Mouse (Mus musculus) thymus, postnatal 36 days (tissue): ENCODE measurements around the gene Pik3r4.
A peak's percentile ranks its signal among the peaks of the same experiment; 100 is the strongest.
"Not testable (repeated sequence)": the region's sequence is repeated elsewhere in the genome, so short reads cannot be mapped to it uniquely, and the experiment has no call there.

Source experiments
- DNase-seq, 2 experiments: peaks; one replicate each; pipeline ENCODE4 v3.0.0; 2022; ENCODE audit warnings: mixed read lengths in 2 of 2

The Pik3r4 gene

DNA sequence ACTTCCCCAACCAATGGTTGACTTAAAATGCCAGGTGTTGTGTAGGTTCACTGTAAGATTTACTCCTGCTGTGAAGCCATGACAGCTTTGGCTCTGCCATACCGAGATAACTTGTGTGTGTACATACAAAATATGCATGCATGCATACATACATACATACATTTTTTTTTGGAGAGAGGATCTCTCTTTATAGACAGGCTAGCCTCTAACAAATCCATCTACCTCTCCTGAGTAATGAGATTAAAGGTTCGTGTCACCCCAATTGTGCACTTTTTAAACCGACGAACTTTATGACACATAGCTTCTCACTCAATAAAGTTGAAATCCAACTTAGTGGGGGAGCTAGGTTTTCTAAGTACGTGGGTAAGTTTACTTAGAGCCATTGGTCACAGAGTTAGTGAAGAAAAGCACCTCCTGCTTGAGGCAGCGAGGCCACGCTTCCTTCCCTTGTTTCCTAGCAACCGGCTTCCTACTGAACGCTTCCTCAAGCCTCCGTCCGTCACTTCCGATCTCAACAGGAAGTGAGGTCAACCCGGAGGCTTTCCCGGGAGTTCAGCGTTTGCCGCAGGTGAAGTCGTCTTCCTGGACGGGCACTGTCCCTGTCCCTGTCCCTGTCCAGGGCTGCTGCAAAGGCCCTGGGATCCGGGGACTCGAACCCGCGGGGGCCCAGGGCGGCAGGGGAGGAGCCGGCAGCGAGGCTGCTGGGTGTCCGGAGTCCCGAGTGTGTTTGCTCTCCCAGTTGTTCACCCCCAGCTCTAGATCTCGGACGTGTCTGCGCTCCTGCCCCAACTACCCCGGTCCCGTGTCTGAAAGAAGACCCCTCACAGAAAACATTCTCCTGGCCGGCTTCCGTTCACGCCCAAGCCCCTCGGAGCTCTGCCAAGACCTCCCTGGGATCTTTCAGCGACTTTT is at the start of gene Pik3r4:
TSS of gene Pik3r4 (plus strand) at position 519 of the 912 bp plus-strand sequence.
- DNase-seq = peak; percentile 74 to 84

DNA sequence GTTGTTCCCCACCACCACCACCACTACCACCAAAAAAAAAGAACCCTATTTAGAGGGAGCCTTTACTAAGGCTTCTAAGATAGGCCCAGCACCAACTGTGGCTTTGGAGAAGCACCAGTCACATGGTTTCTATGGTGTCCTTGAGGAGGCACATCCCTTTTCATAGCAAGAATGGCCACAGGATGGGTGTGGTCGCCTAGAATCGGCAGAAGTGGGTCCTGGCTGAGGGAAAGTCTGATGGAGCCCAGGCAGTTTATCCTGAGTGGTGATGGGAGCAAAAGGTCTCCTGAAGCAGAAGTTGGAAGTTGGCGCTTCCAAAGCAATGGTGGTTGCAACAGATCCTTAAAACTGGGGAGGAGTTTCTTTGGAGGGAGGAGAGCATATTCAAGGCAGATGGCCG is 43.9 kb upstream of the Pik3r4 start:
- DNase-seq = no peak

DNA sequence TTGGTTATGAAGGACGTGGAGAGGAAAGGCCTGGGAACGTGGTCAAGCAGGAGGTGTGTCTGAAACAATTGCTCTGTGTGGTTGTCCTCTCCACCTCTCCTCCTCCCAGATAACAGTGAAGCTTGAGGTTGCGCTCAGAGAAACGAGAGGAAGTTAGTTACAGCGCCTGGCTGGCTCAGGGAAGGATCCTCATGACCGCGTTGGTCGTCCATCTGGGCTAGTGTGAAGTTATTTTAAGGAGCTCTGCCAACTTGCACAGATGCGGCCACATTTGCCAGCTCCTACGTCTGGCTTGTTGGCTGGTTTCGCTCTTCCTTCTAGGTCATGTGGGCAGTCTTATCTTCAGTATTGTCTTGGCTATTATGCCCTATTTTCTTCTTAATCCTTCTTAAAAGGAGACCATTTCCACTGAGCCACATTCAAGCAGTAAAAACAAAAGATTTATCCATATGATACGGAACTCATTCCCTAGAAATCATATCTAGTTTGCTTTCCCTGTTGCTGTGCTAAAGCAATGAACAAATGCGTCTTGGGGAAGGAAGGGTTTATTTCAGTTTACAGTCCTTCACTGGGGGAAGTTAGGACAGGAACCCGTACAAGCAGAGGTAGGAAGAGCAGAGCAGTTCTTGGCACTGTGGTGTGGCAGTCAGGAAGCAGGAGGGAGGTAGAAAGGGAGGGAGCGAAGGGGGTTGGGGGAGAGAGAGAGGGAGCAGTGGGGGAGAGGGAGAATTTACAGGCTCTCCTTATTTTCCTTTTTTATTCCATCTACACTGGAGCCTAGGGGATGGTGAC is 30.6 kb upstream of the Pik3r4 start:
- no peak for DNase-seq

DNA sequence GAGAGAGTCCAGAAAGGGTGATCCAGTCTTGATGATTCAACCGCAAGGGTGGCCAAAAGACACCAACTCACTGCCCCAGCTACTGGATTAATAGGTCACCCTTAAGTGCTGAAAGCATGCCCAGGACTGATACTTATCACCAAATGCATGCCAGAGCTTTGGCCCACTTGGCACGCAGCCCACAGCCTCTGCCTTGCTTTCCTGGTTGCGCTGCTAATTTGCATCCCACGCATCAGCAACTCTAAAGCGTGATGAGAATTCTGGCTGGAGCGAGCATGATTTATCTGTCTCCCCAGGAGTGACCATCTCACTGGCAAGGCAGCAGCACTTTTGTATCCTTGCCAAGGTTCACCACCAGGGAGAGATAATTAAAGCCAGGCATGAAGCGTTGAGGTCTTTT is 29.9 kb upstream of the Pik3r4 start:
- no peak for DNase-seq

DNA sequence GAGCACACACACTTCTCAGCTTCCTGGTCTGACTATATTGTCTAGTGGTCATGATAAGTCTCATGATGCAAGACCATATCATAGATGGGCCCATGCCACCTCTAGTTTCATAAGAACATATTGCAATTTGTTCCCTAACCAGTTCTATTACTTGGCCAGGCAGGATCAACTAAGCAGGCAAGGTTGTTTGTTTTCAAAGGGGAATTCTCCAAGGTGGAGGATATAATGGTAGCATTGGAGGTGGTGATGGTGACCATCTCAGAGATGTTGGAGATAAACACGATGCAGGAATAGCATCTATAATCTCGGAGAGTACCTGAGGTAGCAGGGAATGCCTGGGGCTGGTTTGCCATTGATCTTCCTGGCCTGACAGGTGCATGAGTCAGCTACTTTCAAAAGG is 26.8 kb upstream of the Pik3r4 start:
- DNase-seq = no peak

DNA sequence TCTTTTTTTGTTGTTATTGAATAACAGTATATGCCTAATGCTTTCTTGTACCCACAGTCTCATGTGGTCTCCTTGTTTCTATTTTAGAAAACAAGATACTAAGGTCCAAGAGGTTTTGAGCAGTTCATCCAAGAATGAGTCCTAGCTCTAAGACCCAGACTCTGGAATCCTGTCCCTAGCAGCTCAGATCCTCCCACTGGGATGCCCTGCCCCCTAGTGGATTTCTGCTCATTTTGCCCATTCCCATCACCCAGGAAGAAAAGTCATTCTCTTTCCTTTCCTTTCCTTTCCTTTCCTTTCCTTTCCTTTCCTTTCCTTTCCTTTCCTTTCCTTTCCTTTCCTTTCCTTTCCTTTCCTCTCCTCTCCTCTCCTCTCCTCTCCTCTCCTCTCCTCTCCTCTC is 25.5 kb upstream of the Pik3r4 start:
- not testable (repeated sequence) for DNase-seq

DNA sequence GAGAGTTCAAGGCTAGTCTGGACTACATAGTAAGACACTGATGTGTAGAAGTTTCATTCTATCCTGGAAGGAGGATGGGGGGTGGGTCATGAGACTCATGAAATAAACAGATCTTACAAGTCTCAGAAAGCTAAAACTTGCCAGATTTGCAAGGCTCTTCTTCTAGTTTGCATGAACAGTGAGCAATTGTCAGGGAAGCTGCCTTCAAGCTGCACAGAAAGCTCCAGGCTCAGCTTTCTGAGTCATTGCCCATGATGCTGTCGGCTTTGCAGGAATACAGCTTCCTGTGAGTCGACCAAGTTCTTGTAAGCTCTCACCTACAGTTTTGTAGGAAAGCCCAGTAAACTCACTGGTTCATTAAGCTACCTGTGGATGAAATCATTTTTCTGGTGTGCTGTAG is 8.8 kb upstream of the Pik3r4 start:
- no peak for DNase-seq

DNA sequence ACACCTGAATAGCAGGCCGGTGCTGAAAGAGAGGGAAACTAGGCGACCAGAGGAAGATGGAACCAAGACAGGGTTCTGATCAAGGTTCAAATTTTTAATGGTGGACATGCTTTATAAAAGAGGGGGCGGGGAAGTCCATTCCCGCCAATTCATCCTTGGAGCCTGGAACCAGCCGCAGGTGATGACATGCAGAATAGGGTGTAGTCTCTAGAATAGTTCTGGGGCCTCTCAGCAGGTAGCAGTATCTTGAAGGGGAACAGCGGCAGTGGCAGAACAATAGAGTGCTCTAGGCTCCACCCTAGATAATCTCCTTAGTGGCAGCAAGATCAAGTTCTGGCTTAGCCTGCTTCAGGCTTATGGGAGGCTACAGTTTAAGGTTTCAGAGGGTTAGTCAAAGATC is 1.4 kb upstream of the Pik3r4 start:
- DNase-seq = not testable (repeated sequence)

DNA sequence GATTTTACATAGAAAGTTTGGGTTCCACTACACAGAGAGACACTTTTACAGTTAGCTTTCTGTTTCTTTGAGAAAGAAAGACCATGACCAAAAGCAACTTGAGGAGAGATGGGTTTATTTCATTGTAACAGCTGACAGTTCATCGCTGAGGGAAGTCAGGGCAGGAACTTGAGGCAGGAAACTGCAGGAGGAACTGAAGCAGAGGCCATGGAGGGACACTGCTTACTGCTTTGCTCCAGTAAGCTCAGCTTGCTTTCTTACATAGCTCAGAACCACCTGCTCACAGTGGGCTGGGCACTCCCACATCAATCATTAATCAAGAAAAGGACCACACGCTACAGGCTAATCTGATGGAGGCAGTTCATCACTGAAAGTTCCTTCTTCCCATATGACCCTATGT is 13.4 kb downstream of the Pik3r4 start:
- DNase-seq = no peak

DNA sequence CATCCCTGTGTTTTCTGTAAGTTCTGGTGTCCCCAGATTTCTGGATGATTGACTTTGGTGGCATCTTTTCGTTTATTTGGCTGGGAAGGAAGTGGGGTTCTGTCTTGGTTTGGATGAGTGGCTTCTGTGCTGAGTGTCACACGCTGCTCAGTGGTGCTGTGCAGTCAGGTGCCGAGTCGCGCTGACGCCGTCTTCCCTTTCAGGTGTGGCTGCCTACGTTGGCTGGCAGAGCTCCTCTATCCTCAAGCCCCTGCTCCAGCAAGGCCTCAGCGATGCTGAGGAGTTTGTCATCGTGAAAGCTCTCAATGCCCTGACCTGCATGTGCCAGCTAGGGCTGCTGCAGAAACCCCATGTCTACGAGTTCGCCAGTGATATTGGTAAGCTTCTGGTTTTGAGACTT is 15.4 kb downstream of the Pik3r4 start:
- DNase-seq = no peak

DNA sequence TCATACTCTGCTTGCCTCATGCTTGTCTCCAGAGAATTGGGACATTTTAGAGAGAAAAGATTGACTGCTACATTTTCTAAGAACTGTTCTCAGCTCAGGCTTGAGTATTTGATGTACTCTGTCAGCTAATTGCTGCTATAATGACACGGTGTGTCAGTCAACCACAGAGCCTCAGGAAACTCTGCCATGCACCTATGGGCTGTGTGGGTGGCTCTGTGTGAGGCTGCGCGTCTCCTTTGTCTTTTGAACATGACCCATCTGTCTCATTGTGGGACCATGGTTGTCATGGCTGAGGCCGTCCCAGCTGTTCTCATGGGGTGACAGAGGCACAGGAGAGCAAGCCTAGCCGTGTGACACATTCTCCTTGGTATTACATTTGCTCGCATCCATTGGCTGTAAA is 17.1 kb downstream of the Pik3r4 start:
- DNase-seq = peak; percentile 6 to 12

DNA sequence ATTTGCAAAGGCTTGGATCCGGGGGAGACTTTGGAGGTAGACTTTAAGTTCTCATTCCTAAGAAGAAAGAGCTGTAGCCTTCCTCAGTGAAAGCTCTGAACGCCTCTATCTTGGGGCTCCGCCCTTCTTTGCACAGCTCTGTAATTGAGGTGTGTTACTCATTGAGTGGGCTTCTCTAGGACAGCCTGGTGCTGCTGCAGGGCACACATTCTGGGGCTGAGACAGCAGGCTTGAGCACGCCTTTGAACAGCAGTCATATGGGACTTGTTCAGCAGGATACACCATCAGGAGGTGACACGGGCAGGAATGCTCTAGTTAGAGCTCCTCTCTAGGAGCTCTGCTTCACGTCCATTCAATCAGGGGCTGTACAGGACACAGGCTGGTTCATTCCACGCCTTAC is 22.5 kb downstream of the Pik3r4 start:
- DNase-seq = no peak

DNA sequence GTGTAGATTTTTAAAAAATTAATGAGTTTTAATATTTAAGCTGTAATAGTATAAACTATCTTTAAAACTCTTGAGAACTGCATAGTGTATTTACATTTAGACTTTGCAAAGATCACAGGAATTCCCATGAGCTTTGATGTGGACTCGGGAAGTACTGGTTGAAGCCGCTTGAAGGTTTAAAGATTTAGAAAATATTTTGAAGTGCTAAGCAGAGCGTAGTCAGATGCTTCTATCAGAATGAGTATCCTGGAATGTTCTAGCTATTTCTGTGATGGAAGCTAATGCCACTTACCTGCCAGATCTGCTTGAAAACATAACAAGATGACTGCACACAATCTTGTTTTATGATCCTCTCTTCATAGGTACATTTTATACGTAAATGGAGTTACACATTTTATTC is 28.1 kb downstream of the Pik3r4 start:
- no peak for DNase-seq

DNA sequence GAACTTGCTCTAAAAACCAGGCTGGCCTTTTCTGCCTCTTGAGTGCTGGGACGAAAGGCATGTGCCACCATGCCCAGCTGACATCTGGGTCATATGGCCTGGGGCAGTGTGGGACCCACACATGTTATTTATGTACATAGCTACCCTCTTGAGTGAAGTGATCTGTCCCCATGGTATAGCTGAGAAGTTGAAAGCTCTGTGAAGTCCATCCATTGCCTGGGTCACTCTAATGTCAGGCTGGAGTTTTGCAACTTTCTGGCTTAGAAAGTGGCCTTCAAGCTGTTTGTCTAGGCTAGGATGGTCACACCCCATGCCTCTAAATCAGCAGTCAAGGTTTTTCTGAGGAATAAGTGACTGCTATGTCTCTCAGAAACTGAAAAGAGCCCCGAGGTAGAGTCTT is 29.3 kb downstream of the Pik3r4 start:
- no peak for DNase-seq

DNA sequence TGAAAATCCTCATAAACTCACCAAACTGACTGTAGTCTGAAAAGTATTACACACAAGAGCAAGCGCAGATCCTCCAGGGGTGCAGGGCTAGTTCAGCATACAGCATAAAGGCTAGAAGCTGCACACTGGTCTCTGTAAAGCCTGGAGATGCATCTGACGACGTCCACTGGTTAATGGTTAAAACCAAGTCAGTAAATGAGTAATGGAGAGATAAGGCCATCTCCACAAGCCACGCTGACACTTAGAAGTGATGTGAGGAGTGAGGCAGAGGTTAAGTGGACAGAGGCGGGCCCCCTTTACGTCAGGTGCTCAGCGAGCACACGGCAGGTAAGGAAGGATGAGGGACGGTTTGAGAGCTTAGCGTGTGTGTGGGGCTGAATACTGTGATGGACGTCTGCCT is 33.2 kb downstream of the Pik3r4 start:
- DNase-seq = no peak

DNA sequence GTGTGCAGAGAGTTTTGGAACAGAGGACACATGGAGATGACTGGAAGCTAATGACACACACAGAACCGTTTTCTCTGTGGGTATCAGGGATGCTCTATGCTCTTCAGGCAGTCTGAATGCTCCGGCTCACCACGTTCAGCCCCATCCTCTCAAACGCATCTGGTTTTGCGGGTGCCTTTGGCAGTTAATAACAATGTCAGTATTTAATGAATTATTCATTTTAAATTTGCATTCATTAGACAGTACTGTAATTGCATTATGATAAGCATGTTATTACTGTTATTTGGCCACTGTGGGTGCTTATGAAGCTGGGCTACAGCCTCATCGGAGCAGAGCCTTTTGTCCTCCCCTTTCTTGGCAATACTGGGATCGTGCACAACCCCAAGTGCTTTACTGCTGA is 38.6 kb downstream of the Pik3r4 start:
- no peak for DNase-seq

DNA sequence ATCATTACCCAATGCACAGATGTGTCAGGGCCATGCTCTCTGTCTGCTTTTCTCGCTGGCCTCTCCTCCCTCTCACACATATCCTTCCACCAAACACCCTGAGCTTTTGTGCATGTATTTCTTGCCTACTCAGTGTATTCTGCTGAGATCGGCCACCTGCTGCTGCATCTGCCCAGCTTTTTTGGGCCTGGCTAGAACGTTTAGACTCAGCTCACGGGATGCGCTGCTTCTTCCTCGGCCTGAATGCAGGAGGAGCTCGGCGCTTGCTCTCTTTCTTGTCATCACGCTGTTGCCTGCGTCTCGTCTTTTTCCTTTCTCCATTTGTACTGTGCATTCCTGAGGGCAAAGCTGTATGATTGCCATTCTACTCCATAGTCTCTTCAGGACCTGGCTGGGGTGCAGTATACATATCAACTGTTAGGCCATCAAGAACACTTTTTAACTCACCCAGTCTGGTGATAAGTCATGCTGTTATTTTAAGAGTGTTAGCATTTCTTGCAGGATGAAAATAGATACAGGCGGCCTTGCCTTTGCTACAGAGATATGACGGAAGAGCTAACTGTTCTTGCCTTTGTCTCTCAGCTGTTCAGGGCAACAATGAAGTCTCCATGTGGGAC is 41.9 kb downstream of the Pik3r4 start:
- DNase-seq = no peak

DNA sequence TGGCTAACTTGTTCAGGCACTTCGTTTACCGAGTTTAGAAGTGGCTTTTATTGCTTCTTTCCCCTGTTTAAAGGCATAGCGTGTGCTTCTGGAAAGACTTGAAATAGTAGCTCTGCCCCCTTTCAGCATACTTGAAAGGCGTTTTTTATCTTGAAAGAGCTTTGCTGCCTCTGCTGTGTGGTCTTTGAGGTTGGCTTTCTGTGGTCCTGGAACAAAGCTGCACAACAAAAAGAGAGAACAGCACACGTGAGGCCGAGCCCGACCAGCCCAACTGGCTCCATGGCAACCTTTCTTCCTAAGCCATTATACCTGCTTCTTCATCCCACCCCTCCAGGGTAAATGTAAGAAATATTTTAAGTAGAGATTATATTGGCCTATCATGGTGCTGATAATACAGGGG is 46.7 kb downstream of the Pik3r4 start:
- DNase-seq = peak; percentile 15 to 38

DNA sequence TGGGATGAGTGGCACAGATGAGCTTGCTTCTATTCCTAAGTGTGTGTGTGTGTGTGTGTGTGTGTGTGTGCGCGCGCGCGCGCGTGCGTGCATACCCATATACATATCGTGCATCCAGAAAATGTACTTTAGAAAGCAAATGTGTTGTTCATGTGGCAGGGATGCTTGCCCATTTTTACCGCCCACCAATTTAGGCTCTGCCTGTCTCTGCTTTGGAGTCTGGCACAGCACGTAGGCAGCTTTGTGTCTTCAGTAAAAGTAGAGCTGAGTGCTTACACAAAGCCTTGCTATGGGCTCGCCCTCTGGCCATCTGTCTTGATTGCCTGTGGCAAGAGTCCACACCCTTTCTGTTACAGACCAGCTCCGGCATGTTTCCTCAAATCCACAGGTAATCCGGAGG is 49.7 kb downstream of the Pik3r4 start:
- no peak for DNase-seq

DNA sequence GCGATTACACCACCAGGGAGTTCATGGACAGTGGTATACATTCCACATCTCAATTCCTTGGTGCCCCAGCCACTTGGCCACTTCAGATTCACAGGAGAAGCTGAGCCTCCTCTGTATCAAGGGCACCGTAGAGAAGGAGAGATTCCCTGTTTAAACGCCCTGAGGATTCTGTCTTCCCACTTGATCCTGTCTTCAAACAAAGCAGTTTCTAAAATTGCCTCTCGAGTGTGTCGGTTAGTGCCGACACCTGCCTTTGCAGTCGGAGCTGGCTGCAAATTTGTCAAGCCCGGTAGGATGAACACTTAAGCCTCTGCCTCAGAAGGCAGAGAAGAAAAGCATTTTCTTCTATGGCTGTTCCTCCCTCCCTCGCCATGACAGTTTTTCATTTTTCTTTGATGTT is 50.3 kb downstream of the Pik3r4 start:
- no peak for DNase-seq

DNA sequence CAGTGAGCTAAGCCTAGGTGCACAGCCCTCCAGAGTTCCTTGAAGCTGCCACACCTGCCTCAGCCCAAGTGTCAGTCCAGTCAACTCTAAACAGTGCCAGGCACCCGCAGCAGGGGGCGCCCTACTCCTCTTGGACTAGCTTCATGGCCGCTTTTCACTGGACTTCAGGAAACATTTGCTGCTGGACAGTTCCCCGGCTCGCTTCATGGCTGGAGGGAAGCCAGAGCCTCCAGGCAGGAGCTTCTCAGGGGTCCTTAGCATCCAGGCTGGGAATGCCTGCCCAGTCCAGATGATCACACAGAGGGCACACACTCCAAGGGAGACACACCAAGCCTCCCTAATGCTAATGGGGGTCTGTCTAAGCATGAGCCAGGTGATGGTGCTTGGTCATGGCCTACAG is 51.1 kb downstream of the Pik3r4 start:
- DNase-seq = peak; percentile 28 to 36

DNA sequence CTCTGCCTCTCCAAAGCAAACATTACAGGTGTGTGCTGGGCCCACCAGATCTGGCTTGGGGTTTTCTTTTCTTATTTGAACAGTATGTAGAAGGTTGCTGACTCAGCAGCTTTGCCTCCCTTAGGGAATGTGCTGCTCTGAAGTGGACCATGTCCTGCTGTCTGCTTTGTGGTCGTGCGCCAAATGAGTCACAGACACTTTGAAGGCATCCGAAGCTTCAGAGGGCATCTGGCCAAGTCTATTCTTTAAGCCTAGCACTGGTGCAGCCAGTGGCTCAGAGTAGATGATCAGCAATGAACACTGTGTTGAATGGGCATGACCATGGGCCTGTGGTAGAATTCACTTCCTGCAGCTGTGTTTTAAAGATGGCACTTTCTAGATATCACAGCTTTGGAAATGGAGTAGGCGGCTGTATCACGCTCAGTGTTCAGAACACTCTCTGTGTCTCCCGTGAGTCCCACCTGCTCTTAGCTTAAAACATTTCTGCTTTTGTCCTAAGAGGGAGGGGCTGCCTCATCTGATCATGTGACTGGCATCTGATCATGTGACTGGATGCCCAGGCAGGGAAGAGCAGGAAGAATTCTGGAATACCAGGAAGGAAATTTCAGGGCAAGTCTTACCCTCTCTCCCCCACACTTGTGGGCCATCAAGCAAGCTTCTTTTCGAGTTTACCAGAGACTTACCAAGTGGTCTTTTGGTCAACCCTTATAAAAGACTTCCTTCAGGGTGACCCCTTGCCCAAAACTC is 54.2 kb downstream of the Pik3r4 start:
- no peak for DNase-seq
